In genomic region chr15:83029725-83030718, GRCm38 (mm10) we compare ENCODE assay signal across 10 mouse cellular contexts. TPM values are rescaled to one million over a fixed set of nuclear protein-coding genes. Genes with fewer than 3 reads are reported as not detected.
DNase-seq lines count a peak whose midpoint lies in the region; ATAC-seq and TF ChIP-seq lines count a peak whose summit lies in the region.
"Had no signal": no experiment of that assay in that cellular context is flagged by ENCODE, and none has a peak within 500 bp of the region (broad histone marks: within the 10 kb centered on the region; RNA-seq: fewer than 3 reads in every experiment).

No protein-coding gene starts in this region.

- DNase-seq in intestine, embryonic 14.5 days (ENCODE audit: low spot score) = no peak
- DNase-seq in midbrain, embryonic 11.5 days (ENCODE audit: low spot score, missing footprints) = peak; percentile 92
- DNase-seq in ovary, postnatal 10 days (ENCODE audit: low spot score) = no peak
- no peak for DNase-seq in left cerebral cortex, postnatal 25 days (ENCODE audit: low spot score in 2 of 2)
- no peak for DNase-seq in gastrocnemius, postnatal 14 days
- DNase-seq: cerebellum, postnatal 14 days; kidney, adult 18-20 months had no signal

- 36% methylated on average over 11 of the region's 11 CpGs for WGBS in intestine, embryonic 14.5 days
- WGBS in intestine, postnatal 0 days = 68% methylated on average over 11 of the region's 11 CpGs
- 25% methylated on average over 11 of the region's 11 CpGs for WGBS in forebrain, embryonic 13.5 days
- WGBS in midbrain, embryonic 11.5 days = 21% methylated on average over 11 of the region's 11 CpGs

- peak overlapping the region; percentile 29; the same call in 1 of the 2 replicates for H3K27ac ChIP-seq in intestine, embryonic 14.5 days (ENCODE audit: low read depth)
- no peak overlapping the region for H3K27ac ChIP-seq in intestine, postnatal 0 days (ENCODE audit: low read depth, low read length)
- H3K27ac ChIP-seq in bone marrow macrophage, adult 2 months (ENCODE audit: insufficient read depth, low read depth, low read length) = peak overlapping the region; percentile 75
- peak overlapping the region; percentile 54; the same call in 1 of the 2 replicates for H3K27ac ChIP-seq in forebrain, embryonic 13.5 days
- peak overlapping the region; percentile 83 for H3K27ac ChIP-seq in midbrain, embryonic 11.5 days (ENCODE audit: low read depth, low read length)

- no peak overlapping the region for H3K4me2 ChIP-seq in intestine, embryonic 14.5 days (ENCODE audit: low read length)
- no peak overlapping the region for H3K4me2 ChIP-seq in intestine, postnatal 0 days (replicated peaks; ENCODE audit: low read depth)
- no peak overlapping the region for H3K4me2 ChIP-seq in forebrain, embryonic 13.5 days
- H3K4me2 ChIP-seq in midbrain, embryonic 11.5 days = no peak overlapping the region

- no peak overlapping the region for H3K4me3 ChIP-seq in intestine, embryonic 14.5 days (ENCODE audit: low read depth, low read length)
- H3K4me3 ChIP-seq in intestine, postnatal 0 days (ENCODE audit: low read depth, low read length) = no peak overlapping the region
- H3K4me3 ChIP-seq in bone marrow macrophage, adult 2 months (ENCODE audit: insufficient read depth, low read length) = peak overlapping the region; percentile 57
- H3K4me3 ChIP-seq in forebrain, embryonic 13.5 days = no peak overlapping the region
- no peak overlapping the region for H3K4me3 ChIP-seq in midbrain, embryonic 11.5 days (ENCODE audit: low read depth, low read length)

- H3K36me3 ChIP-seq in intestine, embryonic 14.5 days (ENCODE audit: control insufficient read depth, insufficient read depth, low read length) = no peaks in the 10 kb centered on the region
- no peaks in the 10 kb centered on the region for H3K36me3 ChIP-seq in intestine, postnatal 0 days (ENCODE audit: control insufficient read depth, insufficient read depth)
- H3K36me3 ChIP-seq in forebrain, embryonic 13.5 days (ENCODE audit: poor library complexity, severe bottlenecking) = no peaks in the 10 kb centered on the region
- no peaks in the 10 kb centered on the region for H3K36me3 ChIP-seq in midbrain, embryonic 11.5 days (ENCODE audit: control insufficient read depth, insufficient read depth, low read length)

- TF ChIP-seq POLR2A in bone marrow macrophage, adult 2 months (IDR thresholded peaks at IDR 0.05; ENCODE audit: borderline replicate concordance, low read depth, low read length) = no peak

- no peaks in the 10 kb centered on the region for H3K27me3 ChIP-seq in intestine, embryonic 14.5 days (replicated peaks; ENCODE audit: control insufficient read depth, insufficient read depth, low read length)
- H3K27me3 ChIP-seq in intestine, postnatal 0 days (replicated peaks; ENCODE audit: control insufficient read depth, insufficient read depth, low read length) = no peaks in the 10 kb centered on the region
- H3K27me3 ChIP-seq in forebrain, embryonic 13.5 days = peaks cover 10% of the 10 kb centered on the region; the same call in 1 of the 2 replicates
- H3K27me3 ChIP-seq in midbrain, embryonic 11.5 days (ENCODE audit: control insufficient read depth, insufficient read depth, low read length) = peaks cover 6% of the 10 kb centered on the region; the same call in 1 of the 2 replicates

- peaks cover 50% of the 10 kb centered on the region for H3K4me1 ChIP-seq in intestine, embryonic 14.5 days (replicated peaks; ENCODE audit: control insufficient read depth, insufficient read depth, low read length)
- 0 out of 2 replicates have a peak, but pooled peaks cover 9% of the 10 kb centered on the region for H3K4me1 ChIP-seq in intestine, postnatal 0 days (replicated peaks; ENCODE audit: control insufficient read depth, insufficient read depth, low read length)
- peaks cover 52% of the 10 kb centered on the region for H3K4me1 ChIP-seq in bone marrow macrophage, adult 2 months (ENCODE audit: control insufficient read depth, insufficient read depth, low read length)
- peaks cover 54% of the 10 kb centered on the region for H3K4me1 ChIP-seq in forebrain, embryonic 13.5 days
- peaks cover 51% of the 10 kb centered on the region for H3K4me1 ChIP-seq in midbrain, embryonic 11.5 days (ENCODE audit: control insufficient read depth, insufficient read depth, low read length)

- intact Hi-C loops in left cerebral cortex, postnatal 25 days (cut with DNase I) = no loop called here
- intact Hi-C loops in gastrocnemius, postnatal 14 days (cut with DNase I; ENCODE audit: low total_unique reads) = loop anchor here (10.0 kb wide), 1 partner anchor 115 kb away; no protein-coding TSS in a partner anchor

- ATAC-seq in intestine, embryonic 14.5 days (replicated peaks; ENCODE audit: low FRiP score, low TSS enrichment, low read depth) = no peak
- no peak for ATAC-seq in intestine, postnatal 0 days
- no peak; the same call in 1 of the 2 replicates for ATAC-seq in forebrain, embryonic 13.5 days
- peak; percentile 67 for ATAC-seq in midbrain, embryonic 11.5 days (ENCODE audit: low FRiP score)

- no peak for TF ChIP-seq CTCF in intestine, postnatal 0 days (IDR thresholded peaks at IDR 0.05; ENCODE audit: low read depth)
- TF ChIP-seq CTCF in bone marrow macrophage, adult 2 months (IDR thresholded peaks at IDR 0.05; ENCODE audit: low read depth, low read length) = no peak

- no peak overlapping the region for H3K9ac ChIP-seq in intestine, embryonic 14.5 days (ENCODE audit: low read length)
- no peak overlapping the region for H3K9ac ChIP-seq in intestine, postnatal 0 days (ENCODE audit: low read depth, low read length)
- peak overlapping the region; percentile 45 for H3K9ac ChIP-seq in forebrain, embryonic 13.5 days
- peak overlapping the region; percentile 39 for H3K9ac ChIP-seq in midbrain, embryonic 11.5 days (ENCODE audit: low read length)

- H3K9me3 ChIP-seq in intestine, embryonic 14.5 days (ENCODE audit: control insufficient read depth, low read length) = no peaks in the 10 kb centered on the region
- no peaks in the 10 kb centered on the region for H3K9me3 ChIP-seq in intestine, postnatal 0 days (ENCODE audit: control insufficient read depth)
- H3K9me3 ChIP-seq in forebrain, embryonic 13.5 days (replicated peaks) = no peaks in the 10 kb centered on the region
- no peaks in the 10 kb centered on the region for H3K9me3 ChIP-seq in midbrain, embryonic 11.5 days (ENCODE audit: control insufficient read depth, low read length)

RNA-seq across cellular contexts. Expression of gene Nfam1, which starts 3.1 kb away (rescaled TPM):
- 3.6 and 3.7 TPM in 2 replicates for polyA plus RNA-seq in intestine, embryonic 14.5 days (2014; fragmentation: Nextera tagmentation; extraction: Ambion mirVana)
- 1.1 and 1.2 TPM in 2 replicates for polyA plus RNA-seq in intestine, postnatal 0 days (2015; fragmentation: Nextera tagmentation; extraction: Ambion mirVana)
- polyA plus RNA-seq in bone marrow macrophage, adult 2 months (2012; ENCODE audit: insufficient read depth, insufficient read length, missing spikeins) = 242 and 254 TPM in 2 replicates
- polyA plus RNA-seq in forebrain, embryonic 13.5 days (2015; fragmentation: Nextera tagmentation; extraction: Ambion mirVana) = 1.2 and 1.5 TPM in 2 replicates
- 3.9 and 4.0 TPM in 2 replicates for polyA plus RNA-seq in midbrain, embryonic 11.5 days (2014; fragmentation: Nextera tagmentation; extraction: Ambion mirVana)
- total RNA-seq in left cerebral cortex, postnatal 25 days (2021) = 1 to 10 TPM; 2.0 to 2.8 TPM
- total RNA-seq in gastrocnemius, postnatal 14 days (2021) = 1 to 10 TPM; 1.0 to 1.4 TPM

RNA-seq across cellular contexts. Expression of gene Tcf20, which starts 42.4 kb away (rescaled TPM):
- polyA plus RNA-seq in intestine, embryonic 14.5 days (2014; fragmentation: Nextera tagmentation; extraction: Ambion mirVana) = 11.7 and 12.4 TPM in 2 replicates
- polyA plus RNA-seq in intestine, postnatal 0 days (2015; fragmentation: Nextera tagmentation; extraction: Ambion mirVana) = 3.9 and 4.1 TPM in 2 replicates
- polyA plus RNA-seq in bone marrow macrophage, adult 2 months (2012; ENCODE audit: insufficient read depth, insufficient read length, missing spikeins) = 20.1 and 21.4 TPM in 2 replicates
- polyA plus RNA-seq in forebrain, embryonic 13.5 days (2015; fragmentation: Nextera tagmentation; extraction: Ambion mirVana) = 15.3 and 18.6 TPM in 2 replicates
- polyA plus RNA-seq in midbrain, embryonic 11.5 days (2014; fragmentation: Nextera tagmentation; extraction: Ambion mirVana) = 12.3 and 13.5 TPM in 2 replicates
- 100 to 1,000 TPM; 181 to 193 TPM for total RNA-seq in left cerebral cortex, postnatal 25 days (2021)
- 10 to 100 TPM; 21.9 to 26.0 TPM for total RNA-seq in gastrocnemius, postnatal 14 days (2021)

RNA-seq across cellular contexts. Expression of gene Serhl, which starts 59.3 kb away (rescaled TPM):
- polyA plus RNA-seq in intestine, embryonic 14.5 days (2014; fragmentation: Nextera tagmentation; extraction: Ambion mirVana) = 64.2 and 71.9 TPM in 2 replicates
- 58.5 and 65.6 TPM in 2 replicates for polyA plus RNA-seq in intestine, postnatal 0 days (2015; fragmentation: Nextera tagmentation; extraction: Ambion mirVana)
- 36.2 and 40.8 TPM in 2 replicates for polyA plus RNA-seq in bone marrow macrophage, adult 2 months (2012; ENCODE audit: insufficient read depth, insufficient read length, missing spikeins)
- polyA plus RNA-seq in forebrain, embryonic 13.5 days (2015; fragmentation: Nextera tagmentation; extraction: Ambion mirVana) = 35.4 and 36.9 TPM in 2 replicates
- 46.9 and 47.0 TPM in 2 replicates for polyA plus RNA-seq in midbrain, embryonic 11.5 days (2014; fragmentation: Nextera tagmentation; extraction: Ambion mirVana)
- total RNA-seq in left cerebral cortex, postnatal 25 days (2021) = 1 to 10 TPM; 8.3 to 9.8 TPM
- total RNA-seq in gastrocnemius, postnatal 14 days (2021) = 10 to 100 TPM; 31.9 to 32.5 TPM

Comparison
In these comparisons a context has a peak if more than half of its experiments do, and no peak if none do; other contexts are left out.
1. H3K9ac ChIP-seq: peak in forebrain, embryonic 13.5 days (single experiment) and midbrain, embryonic 11.5 days (single experiment); none in intestine, embryonic 14.5 days (single experiment) and intestine, postnatal 0 days (single experiment).
2. RNA of gene Nfam1, which starts 3.1 kb away (polyA plus RNA-seq): 242 to 254 TPM in bone marrow macrophage, adult 2 months; 3.9 to 4.0 TPM in midbrain, embryonic 11.5 days, 3.6 to 3.7 TPM in intestine, embryonic 14.5 days, 1.2 to 1.5 TPM in forebrain, embryonic 13.5 days and 1.1 to 1.2 TPM in intestine, postnatal 0 days; every median in the first group is over 10 times any median in the second.